Mouse (Mus musculus): Measurements from ENCODE around the gene Efcab2. TPM values are rescaled to one million over a fixed set of nuclear protein-coding genes. Genes with fewer than 3 reads are reported as not detected.
"Not testable (repeated sequence)": the region's sequence is repeated elsewhere in the genome, so short reads cannot be mapped to it uniquely, and the experiment has no call there.

Efcab2 gene
- polyA plus RNA-seq, 1 experiment from 2014 or later: 5.5 TPM

GRCm38 (mm10) chr1:178407651-178408050, 1.8 kb downstream of the Efcab2 start:
- WGBS: 88% methylated on average over 2 of the region's 2 CpGs
- H3K36me3 ChIP-seq (replicated peaks): no peaks in the 10 kb centered on the region
- DNase-seq (ENCODE audit: low spot score): no peak
- H3K4me1 ChIP-seq: no peaks in the 10 kb centered on the region
- no peaks in the 10 kb centered on the region for H3K9me3 ChIP-seq
- no peak overlapping the region for H3K4me3 ChIP-seq
- no peak overlapping the region for H3K27ac ChIP-seq (replicated peaks)
- no peaks in the 10 kb centered on the region for H3K27me3 ChIP-seq (replicated peaks; ENCODE audit: low read depth, poor library complexity, severe bottlenecking)

GRCm38 (mm10) chr1:178408901-178409361, 3.0 kb downstream of the Efcab2 start:
- no peak for DNase-seq (ENCODE audit: low spot score)
- H3K4me1 ChIP-seq: no peaks in the 10 kb centered on the region
- no peaks in the 10 kb centered on the region for H3K9me3 ChIP-seq
- H3K36me3 ChIP-seq (replicated peaks): no peaks in the 10 kb centered on the region
- H3K27me3 ChIP-seq (replicated peaks; ENCODE audit: low read depth, poor library complexity, severe bottlenecking): no peaks in the 10 kb centered on the region
- no peak overlapping the region for H3K27ac ChIP-seq (replicated peaks)
- H3K4me3 ChIP-seq: no peak overlapping the region
- WGBS: 43% methylated on average over 4 of the region's 4 CpGs

DNA sequence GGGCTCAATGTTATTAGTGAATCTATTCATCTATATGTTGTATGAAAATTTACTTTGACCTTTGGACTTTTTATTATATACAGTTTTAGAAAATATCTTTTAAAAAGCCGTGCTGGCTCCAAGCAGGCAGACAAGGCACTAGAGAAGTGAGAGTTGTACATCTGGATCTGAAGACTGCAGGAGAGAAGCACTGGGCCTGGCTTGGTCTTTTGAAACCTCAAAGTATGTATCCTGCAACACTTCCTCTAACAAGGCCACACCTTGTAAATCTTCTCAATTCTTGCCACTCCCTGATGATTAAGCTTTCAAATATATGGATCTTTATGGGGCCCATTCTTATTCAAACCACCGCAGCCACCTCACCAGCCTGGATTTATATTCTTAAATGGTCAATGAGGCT, 7.5 kb downstream of the Efcab2 start:
- H3K27ac ChIP-seq (replicated peaks); H3K4me1 ChIP-seq; DNase-seq (ENCODE audit: low spot score); H3K27me3 ChIP-seq (replicated peaks; ENCODE audit: low read depth, poor library complexity, severe bottlenecking); H3K4me3 ChIP-seq; H3K36me3 ChIP-seq (replicated peaks); H3K9me3 ChIP-seq: not testable (repeated sequence)
- 94% methylated on average over 2 of the region's 2 CpGs for WGBS

- H3K36me3 ChIP-seq (replicated peaks): no peaks in the 10 kb centered on the region
- 95% methylated on average over 2 of the region's 2 CpGs for WGBS
- no peaks in the 10 kb centered on the region for H3K27me3 ChIP-seq (replicated peaks; ENCODE audit: low read depth, poor library complexity, severe bottlenecking)
Measured at GRCm38 (mm10) chr1:178419608-178420007, 13.7 kb downstream of the Efcab2 start.

GRCm38 (mm10) chr1:178423662-178424061, 17.8 kb downstream of the Efcab2 start:
- no peak overlapping the region for H3K27ac ChIP-seq (replicated peaks)
- no peaks in the 10 kb centered on the region for H3K27me3 ChIP-seq (replicated peaks; ENCODE audit: low read depth, poor library complexity, severe bottlenecking)
- DNase-seq (ENCODE audit: low spot score): no peak
- WGBS: 100% methylated on average over 1 of the region's 1 CpGs
- H3K36me3 ChIP-seq (replicated peaks): no peaks in the 10 kb centered on the region
- no peaks in the 10 kb centered on the region for H3K9me3 ChIP-seq
- H3K4me3 ChIP-seq: no peak overlapping the region
- H3K4me1 ChIP-seq: no peaks in the 10 kb centered on the region

More at GRCm38 (mm10) chr1:178419608-178420007, 13.7 kb downstream of the Efcab2 start:
- no peak overlapping the region for H3K27ac ChIP-seq (replicated peaks)
- H3K4me3 ChIP-seq: no peak overlapping the region
- H3K9me3 ChIP-seq: no peaks in the 10 kb centered on the region
- no peaks in the 10 kb centered on the region for H3K4me1 ChIP-seq
- DNase-seq (ENCODE audit: low spot score): no peak

DNA sequence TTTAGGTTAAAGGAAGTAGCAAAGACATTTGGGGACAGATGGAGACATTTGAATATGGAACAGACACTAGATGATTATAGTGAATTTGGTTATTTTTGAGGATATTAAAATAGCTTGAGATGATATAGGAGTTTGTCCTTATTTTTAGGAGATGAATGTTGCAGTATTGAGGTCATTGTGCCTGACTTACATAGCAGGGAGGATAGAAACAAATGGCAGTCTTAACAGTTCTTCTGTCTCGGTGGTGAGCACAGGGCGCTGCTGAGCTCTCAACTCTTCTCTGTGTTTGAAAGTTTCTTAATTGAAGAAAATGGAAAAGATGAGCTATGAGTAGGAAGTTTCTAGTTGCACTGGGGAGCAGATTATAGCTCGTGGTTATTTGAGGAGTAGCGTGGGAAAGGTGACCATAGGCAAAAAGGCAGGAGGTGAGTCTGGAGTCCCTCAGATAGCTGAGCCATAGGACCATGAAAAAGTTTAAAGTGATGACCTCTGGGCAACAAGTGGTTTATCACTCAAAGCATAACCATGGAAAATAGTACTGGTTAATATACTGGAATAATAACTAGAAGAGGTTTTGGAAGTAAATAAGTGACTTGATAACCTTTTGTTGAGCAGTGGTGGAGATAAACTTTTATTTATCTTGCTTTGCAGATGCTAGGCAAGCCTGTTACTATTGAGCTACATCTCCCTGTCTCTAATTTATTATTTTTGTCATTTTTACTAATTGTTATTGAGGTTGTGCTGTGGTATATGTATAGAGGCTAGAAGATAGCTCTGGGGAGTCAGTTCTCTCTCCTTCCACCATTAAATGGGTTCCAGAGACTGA, 25.9 kb downstream of the Efcab2 start:
- no peaks in the 10 kb centered on the region for H3K36me3 ChIP-seq (replicated peaks)
- H3K4me1 ChIP-seq: no peaks in the 10 kb centered on the region
- H3K27me3 ChIP-seq (replicated peaks; ENCODE audit: low read depth, poor library complexity, severe bottlenecking): no peaks in the 10 kb centered on the region
- H3K9me3 ChIP-seq: no peaks in the 10 kb centered on the region
- H3K27ac ChIP-seq (replicated peaks): no peak overlapping the region
- 86% methylated on average over 4 of the region's 4 CpGs for WGBS
- no peak for DNase-seq (ENCODE audit: low spot score)
- no peak overlapping the region for H3K4me3 ChIP-seq

DNA sequence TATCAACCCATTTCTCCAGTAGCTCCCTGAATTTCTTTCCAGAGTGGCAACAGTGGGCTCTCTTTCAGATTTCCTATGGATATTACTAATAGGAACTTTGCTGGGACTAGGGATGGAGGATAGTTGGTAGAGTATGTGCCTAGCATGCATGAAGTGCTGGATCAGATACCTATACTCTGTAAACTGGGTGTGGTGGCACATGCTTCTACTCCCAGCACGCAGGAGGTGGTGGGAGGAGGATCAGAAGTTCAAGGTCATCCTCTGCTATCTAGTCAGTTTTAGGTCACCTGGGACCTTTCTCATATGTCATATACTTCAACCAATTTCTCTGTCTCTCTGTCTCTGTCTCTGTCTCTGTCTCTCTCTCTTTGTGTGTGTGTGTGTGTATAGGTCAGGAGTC, 27.7 kb downstream of the Efcab2 start:
- no peaks in the 10 kb centered on the region for H3K27me3 ChIP-seq (replicated peaks; ENCODE audit: low read depth, poor library complexity, severe bottlenecking)
- no peak for DNase-seq (ENCODE audit: low spot score)
- WGBS: 90% methylated on average over 1 of the region's 1 CpGs
- H3K4me1 ChIP-seq: no peaks in the 10 kb centered on the region
- H3K36me3 ChIP-seq (replicated peaks): no peaks in the 10 kb centered on the region
- no peaks in the 10 kb centered on the region for H3K9me3 ChIP-seq
- H3K27ac ChIP-seq (replicated peaks): no peak overlapping the region
- H3K4me3 ChIP-seq: no peak overlapping the region

GRCm38 (mm10) chr1:178444407-178444806, 38.5 kb downstream of the Efcab2 start:
- no peak for DNase-seq (ENCODE audit: low spot score)
- no peaks in the 10 kb centered on the region for H3K9me3 ChIP-seq
- H3K27me3 ChIP-seq (replicated peaks; ENCODE audit: low read depth, poor library complexity, severe bottlenecking): no peaks in the 10 kb centered on the region
- 56% methylated on average over 3 of the region's 3 CpGs for WGBS
- no peaks in the 10 kb centered on the region for H3K36me3 ChIP-seq (replicated peaks)
- H3K27ac ChIP-seq (replicated peaks): no peak overlapping the region
- H3K4me1 ChIP-seq: no peaks in the 10 kb centered on the region; the same call in 1 of the 2 replicates
- no peak overlapping the region for H3K4me3 ChIP-seq

- Histone ChIP-seq H3K27ac (replicated peaks) (no peak overlapping the region), H3K27me3 (replicated peaks; ENCODE audit: low read depth, poor library complexity, severe bottlenecking) (no peaks in the 10 kb centered on the region), H3K4me3 (no peak overlapping the region), H3K4me1 (no peaks in the 10 kb centered on the region; the same call in 1 of the 2 replicates), H3K9me3 (no peaks in the 10 kb centered on the region), H3K36me3 (replicated peaks) (no peaks in the 10 kb centered on the region)
- 95% methylated on average over 1 of the region's 1 CpGs for WGBS
- DNase-seq (ENCODE audit: low spot score): no peak
Measured at GRCm38 (mm10) chr1:178447036-178447435, 41.2 kb downstream of the Efcab2 start.

DNA sequence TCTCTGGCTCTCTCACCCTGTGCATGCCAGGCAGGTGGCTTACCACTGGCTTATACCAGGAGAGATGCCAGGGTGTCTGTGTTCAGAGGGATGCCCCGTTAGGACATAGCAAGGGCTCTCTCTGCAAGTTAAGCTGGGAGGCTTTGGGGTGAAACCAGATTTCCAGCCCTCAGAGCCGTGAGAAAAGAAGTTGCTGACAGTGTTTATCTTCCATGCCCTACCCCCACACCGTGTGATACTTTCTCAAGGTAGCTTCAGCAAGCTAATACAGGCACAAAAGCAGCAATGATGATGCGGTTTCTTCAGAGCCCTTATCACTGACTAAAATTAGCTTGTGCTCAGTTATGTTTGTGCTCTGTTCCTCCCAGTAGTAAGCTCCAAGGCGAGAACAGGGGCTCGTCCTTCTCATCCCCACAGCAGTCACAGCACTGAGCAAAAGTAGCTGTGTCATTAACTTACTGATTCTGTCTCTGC, 42.4 kb downstream of the Efcab2 start:
- Histone ChIP-seq H3K9me3 (no peaks in the 10 kb centered on the region), H3K27ac (replicated peaks) (no peak overlapping the region), H3K36me3 (replicated peaks) (no peaks in the 10 kb centered on the region), H3K4me3 (no peak overlapping the region), H3K27me3 (replicated peaks; ENCODE audit: low read depth, poor library complexity, severe bottlenecking) (no peaks in the 10 kb centered on the region), H3K4me1 (no peaks in the 10 kb centered on the region; the same call in 1 of the 2 replicates)
- no peak for DNase-seq (ENCODE audit: low spot score)
- 65% methylated on average over 6 of the region's 6 CpGs for WGBS

DNA sequence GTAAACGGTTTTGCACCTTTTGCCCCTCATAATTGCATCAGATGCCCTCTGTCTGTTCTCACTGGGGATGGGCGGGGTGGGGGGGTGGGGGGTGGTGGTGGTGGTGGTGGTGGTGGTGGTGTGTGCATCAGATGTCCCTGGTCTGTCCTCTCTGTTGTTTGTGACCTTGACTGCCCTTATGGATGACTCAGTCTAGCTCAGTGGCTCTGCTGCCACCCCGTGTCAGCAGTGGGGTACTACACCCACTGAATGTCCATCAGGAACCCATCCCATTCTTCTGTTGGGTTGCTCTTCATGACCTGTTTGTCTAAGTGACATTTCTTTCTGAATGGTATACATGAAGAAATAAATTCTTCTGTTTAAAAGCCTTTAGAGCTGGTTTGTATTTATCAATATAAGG, 43.3 kb downstream of the Efcab2 start:
- H3K4me3 ChIP-seq: no peak overlapping the region
- H3K36me3 ChIP-seq (replicated peaks): no peaks in the 10 kb centered on the region
- no peaks in the 10 kb centered on the region for H3K9me3 ChIP-seq
- H3K27me3 ChIP-seq (replicated peaks; ENCODE audit: low read depth, poor library complexity, severe bottlenecking): no peaks in the 10 kb centered on the region
- no peaks in the 10 kb centered on the region; the same call in 1 of the 2 replicates for H3K4me1 ChIP-seq
- WGBS: 21% methylated on average over 3 of the region's 3 CpGs
- DNase-seq (ENCODE audit: low spot score): peak; percentile 80
- H3K27ac ChIP-seq (replicated peaks): no peak overlapping the region

DNA sequence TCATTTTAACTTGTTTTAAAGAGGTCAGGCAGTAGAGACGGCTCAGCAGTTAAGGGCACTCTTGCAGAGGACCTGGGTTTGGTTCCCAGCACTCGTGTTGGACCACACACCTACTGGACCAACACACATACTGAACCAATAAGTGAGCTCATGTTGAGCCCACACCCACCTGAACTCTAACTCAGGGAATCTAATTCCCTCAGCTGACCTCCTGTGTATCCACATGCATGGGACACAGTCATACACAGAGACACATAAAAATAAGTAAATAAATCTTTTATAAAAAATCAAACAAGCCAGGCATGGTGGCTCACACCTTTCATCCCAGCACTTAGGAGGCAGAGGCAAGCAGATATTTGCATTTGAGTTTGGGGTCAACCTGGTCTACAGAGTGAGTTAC, 44.0 kb downstream of the Efcab2 start:
- Histone ChIP-seq H3K36me3 (replicated peaks) (no peaks in the 10 kb centered on the region), H3K4me1 (no peaks in the 10 kb centered on the region), H3K27me3 (replicated peaks; ENCODE audit: low read depth, poor library complexity, severe bottlenecking) (no peaks in the 10 kb centered on the region), H3K4me3 (no peak overlapping the region), H3K27ac (replicated peaks) (no peak overlapping the region), H3K9me3 (no peaks in the 10 kb centered on the region)
- 83% methylated on average over 2 of the region's 2 CpGs for WGBS
- DNase-seq (ENCODE audit: low spot score): no peak

DNA sequence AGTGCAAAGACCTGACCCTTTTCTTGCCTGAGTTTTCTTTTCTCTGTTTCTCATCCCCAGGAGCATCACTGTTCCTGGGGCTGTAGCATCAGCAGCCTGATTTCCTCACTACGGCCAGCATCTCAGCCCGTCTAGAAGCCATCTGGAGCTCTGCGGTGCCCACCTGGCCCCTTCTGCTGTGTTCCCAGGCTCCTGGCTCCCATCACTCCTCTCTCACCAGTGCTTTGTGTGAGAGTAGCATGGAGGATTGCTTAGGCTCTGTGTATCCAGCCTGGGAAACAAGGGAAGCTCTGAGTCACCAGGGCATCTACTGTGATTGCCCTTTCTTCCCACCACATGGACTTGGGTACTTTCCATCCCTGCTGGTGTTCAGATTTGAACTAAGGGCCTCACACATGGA, 48.2 kb downstream of the Efcab2 start:
- WGBS: 94% methylated on average over 3 of the region's 3 CpGs
- Histone ChIP-seq H3K27ac (replicated peaks) (no peak overlapping the region), H3K4me1 (no peaks in the 10 kb centered on the region), H3K9me3 (no peaks in the 10 kb centered on the region), H3K27me3 (replicated peaks; ENCODE audit: low read depth, poor library complexity, severe bottlenecking) (no peaks in the 10 kb centered on the region), H3K36me3 (replicated peaks) (no peaks in the 10 kb centered on the region), H3K4me3 (no peak overlapping the region)
- DNase-seq (ENCODE audit: low spot score): no peak
